ENCODE assay signal across 32 mouse cellular contexts in genomic region chr7:98535191-98535590, GRCm38 (mm10). TPM values are rescaled to one million over a fixed set of nuclear protein-coding genes. Genes with fewer than 3 reads are reported as not detected.
A peak's percentile ranks its signal among the peaks of the same experiment; 100 is the strongest.
DNase-seq lines count a peak whose midpoint lies in the region; ATAC-seq and TF ChIP-seq lines count a peak whose summit lies in the region.
"Had no signal": no experiment of that assay in that cellular context is flagged by ENCODE, and none has a peak within 500 bp of the region (broad histone marks: within the 10 kb centered on the region; RNA-seq: fewer than 3 reads in every experiment).

No protein-coding gene starts in this region.

- 82% methylated on average over 6 of the region's 6 CpGs for WGBS in heart, embryonic 10.5 days
- WGBS in heart, adult 2 months = 85% methylated on average over 6 of the region's 6 CpGs
- WGBS in heart, embryonic 15.5 days = 80% methylated on average over 6 of the region's 6 CpGs
- 87% methylated on average over 6 of the region's 6 CpGs for WGBS in midbrain, embryonic 11.5 days
- WGBS in midbrain, embryonic 15.5 days = 93% methylated on average over 6 of the region's 6 CpGs
- WGBS in macrophage (ENCODE audit: missing documents) = 62% methylated on average over 6 of the region's 6 CpGs

- H3K79me2 ChIP-seq in heart, adult 2 months (replicated peaks; ENCODE audit: control insufficient read depth, insufficient read depth, low read length) = no peaks in the 10 kb centered on the region
- H3K79me2 ChIP-seq in macrophage (ENCODE audit: inconsistent target) = no peaks in the 10 kb centered on the region

- TF ChIP-seq CTCF in heart, adult 2 months (IDR thresholded peaks at IDR 0.05) = no peak

- H3K9me3 ChIP-seq in heart, embryonic 10.5 days = no peaks in the 10 kb centered on the region
- no peaks in the 10 kb centered on the region for H3K9me3 ChIP-seq in heart, embryonic 15.5 days (replicated peaks)
- H3K9me3 ChIP-seq in midbrain, embryonic 11.5 days (ENCODE audit: control insufficient read depth, low read length) = no peaks in the 10 kb centered on the region
- H3K9me3 ChIP-seq in midbrain, embryonic 15.5 days = no peaks in the 10 kb centered on the region
- H3K9me3 ChIP-seq: embryonic facial prominence, embryonic 13.5 days; forebrain, embryonic 10.5 days; forebrain, embryonic 15.5 days; hindbrain, embryonic 10.5 days; hindbrain, embryonic 15.5 days; intestine, embryonic 15.5 days; limb, embryonic 10.5 days; limb, embryonic 15.5 days; midbrain, embryonic 13.5 days; stomach, embryonic 15.5 days had no signal

- H3K36me3 ChIP-seq in heart, embryonic 10.5 days = no peaks in the 10 kb centered on the region
- no peaks in the 10 kb centered on the region for H3K36me3 ChIP-seq in heart, adult 2 months (ENCODE audit: control insufficient read depth, insufficient read depth, low read length)
- H3K36me3 ChIP-seq in heart, embryonic 15.5 days = no peaks in the 10 kb centered on the region
- H3K36me3 ChIP-seq in midbrain, embryonic 11.5 days (ENCODE audit: control insufficient read depth, insufficient read depth, low read length) = no peaks in the 10 kb centered on the region
- H3K36me3 ChIP-seq in midbrain, embryonic 15.5 days (replicated peaks) = no peaks in the 10 kb centered on the region
- no peaks in the 10 kb centered on the region for H3K36me3 ChIP-seq in macrophage (ENCODE audit: inconsistent target)
- H3K36me3 ChIP-seq: embryonic facial prominence, embryonic 13.5 days; forebrain, embryonic 10.5 days; forebrain, embryonic 15.5 days; hindbrain, embryonic 10.5 days; hindbrain, embryonic 15.5 days; intestine, embryonic 15.5 days; limb, embryonic 10.5 days; limb, embryonic 15.5 days; midbrain, embryonic 13.5 days; stomach, embryonic 15.5 days had no signal

- H3K4me2 ChIP-seq in heart, embryonic 15.5 days = no peak overlapping the region
- no peak overlapping the region for H3K4me2 ChIP-seq in midbrain, embryonic 11.5 days
- no peak overlapping the region for H3K4me2 ChIP-seq in midbrain, embryonic 15.5 days
- H3K4me2 ChIP-seq: embryonic facial prominence, embryonic 13.5 days; forebrain, embryonic 15.5 days; hindbrain, embryonic 15.5 days; intestine, embryonic 15.5 days; limb, embryonic 15.5 days; midbrain, embryonic 13.5 days; stomach, embryonic 15.5 days had no signal

- H3K27me3 ChIP-seq in heart, embryonic 10.5 days (ENCODE audit: insufficient read depth, poor library complexity, severe bottlenecking) = no peaks in the 10 kb centered on the region
- H3K27me3 ChIP-seq in heart, adult 2 months (ENCODE audit: control insufficient read depth, insufficient read depth, low read length) = no peaks in the 10 kb centered on the region
- no peaks in the 10 kb centered on the region for H3K27me3 ChIP-seq in heart, embryonic 15.5 days
- H3K27me3 ChIP-seq in midbrain, embryonic 11.5 days (ENCODE audit: control insufficient read depth, insufficient read depth, low read length) = no peaks in the 10 kb centered on the region
- no peaks in the 10 kb centered on the region for H3K27me3 ChIP-seq in midbrain, embryonic 15.5 days (replicated peaks)
- H3K27me3 ChIP-seq: embryonic facial prominence, embryonic 13.5 days; forebrain, embryonic 15.5 days; hindbrain, embryonic 15.5 days; intestine, embryonic 15.5 days; limb, embryonic 15.5 days; midbrain, embryonic 13.5 days; Patski; stomach, embryonic 15.5 days had no signal

- H3K27ac ChIP-seq in heart, embryonic 10.5 days = peak overlapping the region; percentile 67; the same call in 1 of the 2 replicates
- H3K27ac ChIP-seq in heart, adult 2 months = no peak overlapping the region
- H3K27ac ChIP-seq in heart, embryonic 15.5 days = peak overlapping the region; percentile 6; the same call in 1 of the 2 replicates
- no peak overlapping the region for H3K27ac ChIP-seq in midbrain, embryonic 11.5 days (ENCODE audit: low read depth, low read length)
- no peak overlapping the region for H3K27ac ChIP-seq in midbrain, embryonic 15.5 days
- peak overlapping the region; percentile 27 for H3K27ac ChIP-seq in macrophage
- H3K27ac ChIP-seq: embryonic facial prominence, embryonic 13.5 days; forebrain, embryonic 10.5 days; forebrain, embryonic 15.5 days; gastrocnemius, adult 2 months; hindbrain, embryonic 10.5 days; hindbrain, embryonic 15.5 days; intestine, embryonic 15.5 days; layer of hippocampus, adult 2 months; limb, embryonic 15.5 days; midbrain, embryonic 13.5 days; stomach, embryonic 15.5 days had no signal

- peaks cover 43% of the 10 kb centered on the region for H3K4me1 ChIP-seq in heart, embryonic 10.5 days
- peaks cover 9% of the 10 kb centered on the region for H3K4me1 ChIP-seq in heart, adult 2 months (ENCODE audit: control insufficient read depth, insufficient read depth, low read length)
- H3K4me1 ChIP-seq in heart, embryonic 15.5 days (replicated peaks) = peaks cover 32% of the 10 kb centered on the region
- peaks cover 16% of the 10 kb centered on the region for H3K4me1 ChIP-seq in midbrain, embryonic 11.5 days (ENCODE audit: control insufficient read depth, insufficient read depth, low read length)
- H3K4me1 ChIP-seq in midbrain, embryonic 15.5 days = peaks cover 11% of the 10 kb centered on the region

- no peak for TF ChIP-seq EP300 in heart, adult 2 months (IDR thresholded peaks at IDR 0.05; ENCODE audit: insufficient read depth, low read depth, low read length)

- H3K4me3 ChIP-seq in heart, embryonic 10.5 days = no peak overlapping the region
- no peak overlapping the region for H3K4me3 ChIP-seq in heart, adult 2 months
- H3K4me3 ChIP-seq in heart, embryonic 15.5 days = no peak overlapping the region
- no peak overlapping the region for H3K4me3 ChIP-seq in midbrain, embryonic 11.5 days (ENCODE audit: low read depth, low read length)
- H3K4me3 ChIP-seq in midbrain, embryonic 15.5 days = no peak overlapping the region
- no peak overlapping the region for H3K4me3 ChIP-seq in macrophage (ENCODE audit: inconsistent target)
- H3K4me3 ChIP-seq: embryonic facial prominence, embryonic 13.5 days; forebrain, embryonic 10.5 days; forebrain, embryonic 15.5 days; gastrocnemius, adult 2 months; hindbrain, embryonic 10.5 days; hindbrain, embryonic 15.5 days; intestine, embryonic 15.5 days; layer of hippocampus, adult 2 months; limb, embryonic 10.5 days; limb, embryonic 15.5 days; midbrain, embryonic 13.5 days; stomach, embryonic 15.5 days had no signal

- no peak overlapping the region for H3K9ac ChIP-seq in heart, adult 2 months (ENCODE audit: low read depth, low read length)
- no peak overlapping the region for H3K9ac ChIP-seq in heart, embryonic 15.5 days
- no peak overlapping the region for H3K9ac ChIP-seq in midbrain, embryonic 11.5 days (ENCODE audit: low read length)
- H3K9ac ChIP-seq in midbrain, embryonic 15.5 days = no peak overlapping the region
- H3K9ac ChIP-seq: embryonic facial prominence, embryonic 13.5 days; forebrain, embryonic 15.5 days; hindbrain, embryonic 15.5 days; intestine, embryonic 15.5 days; limb, embryonic 15.5 days; midbrain, embryonic 13.5 days; stomach, embryonic 15.5 days had no signal

- ATAC-seq in heart, embryonic 15.5 days (replicated peaks; ENCODE audit: insufficient number of reproducible peaks, insufficient read depth, low FRiP score, low read depth) = no peak
- no peak for ATAC-seq in midbrain, embryonic 11.5 days (ENCODE audit: low FRiP score)
- no peak for ATAC-seq in midbrain, embryonic 15.5 days (replicated peaks)
- ATAC-seq: forebrain, embryonic 15.5 days; intestine, embryonic 15.5 days; midbrain, embryonic 13.5 days had no signal

- no peak for TF ChIP-seq POLR2A in heart, adult 2 months (IDR thresholded peaks at IDR 0.05; ENCODE audit: insufficient read depth, low read depth, low read length)

- DNase-seq in heart, embryonic 10.5 days (ENCODE audit: low spot score) = no peak
- no peak for DNase-seq in heart, adult 2 months
- no peak for DNase-seq in heart, postnatal 10 days
- DNase-seq in midbrain, embryonic 11.5 days (ENCODE audit: low spot score, missing footprints) = peak; percentile 59
- DNase-seq in left cerebral cortex, adult 18-20 months (ENCODE audit: low spot score in 2 of 2) = no peak
- DNase-seq: adrenal gland, postnatal 14 days; cerebellum, adult 11 months; cerebellum, adult 9-11 months; gastrocnemius, adult 2 months; gastrocnemius, postnatal 36 days; kidney, adult 2 months; kidney, postnatal 36 days; lung, adult 2 months; lung, postnatal 14 days had no signal

- intact Hi-C loops in heart, adult 2 months (cut with DNase I) = no loop called here
- intact Hi-C loops in heart, postnatal 10 days (cut with DNase I) = no loop called here

RNA-seq across cellular contexts. Expression of gene Lrrc32, which starts 46.1 kb away (rescaled TPM):
- polyA plus RNA-seq in heart, embryonic 10.5 days (2016; fragmentation: Nextera tagmentation; extraction: Ambion mirVana) = 4.8 and 7.3 TPM in 2 replicates
- total RNA-seq in heart, adult 2 months (2021) = 10 to 100 TPM; 13.6 to 13.7 TPM
- polyA plus RNA-seq in heart, adult 2 months (2012; rRNA removed) = 14.5 and 21.9 TPM in 2 replicates
- 7.3 and 9.1 TPM in 2 replicates for polyA plus RNA-seq in heart, embryonic 15.5 days (2015; fragmentation: Nextera tagmentation; extraction: Ambion mirVana)
- 10 to 100 TPM; 17.9 to 18.7 TPM for total RNA-seq in heart, postnatal 10 days (2021)
- 4.3 TPM in 2 replicates for polyA plus RNA-seq in midbrain, embryonic 11.5 days (2014; fragmentation: Nextera tagmentation; extraction: Ambion mirVana)
- 5.0 and 5.5 TPM in 2 replicates for polyA plus RNA-seq in midbrain, embryonic 15.5 days (2015; fragmentation: Nextera tagmentation; extraction: Ambion mirVana)
- total RNA-seq in macrophage (2018; cell fraction: chromatin; rRNA removed) = 1 to 10 TPM in 6 of 26 experiments, under 1 TPM in 10, not detected in 10; 0.15 to 3.7 (median 0.70) TPM
- total RNA-seq in macrophage (2018; cell fraction: cytosol; rRNA removed) = 1 to 10 TPM in 1 of 26 experiments, under 1 TPM in 18, not detected in 7; 0.03 to 2.0 (median 0.35) TPM
- total RNA-seq in macrophage (2018; cell fraction: nucleus; rRNA removed) = 1 to 10 TPM in 12 of 26 experiments, under 1 TPM in 9, not detected in 5; 0.10 to 2.8 (median 1.1) TPM
- 0.12 to 0.22 TPM (median 0.19 TPM) in 3 replicates for polyA plus RNA-seq in macrophage (2018)
- total RNA-seq in left cerebral cortex, adult 18-20 months (2021) = 1 to 10 TPM; 5.9 to 6.4 TPM
- total RNA-seq: common myeloid progenitor, adult 5-6 weeks; MEL; monocyte, adult 5-6 weeks had no signal

Comparison
In these comparisons a context has a peak if more than half of its experiments do, and no peak if none do; other contexts are left out.
1. H3K27ac ChIP-seq: peak in heart, embryonic 10.5 days (single experiment), heart, embryonic 15.5 days (single experiment) and macrophage (single experiment); none in heart, adult 2 months (single experiment), midbrain, embryonic 11.5 days (single experiment) and midbrain, embryonic 15.5 days (single experiment).